Mouse (Mus musculus) spleen, adult 2 months (tissue): Measurements from ENCODE around the gene Kctd20.

Experiments
- CTCF ChIP-seq: fragments of 200-500 bp; IDR thresholded peaks from 2 replicates; pipeline ENCODE4 v1.5.1; 2011; ENCODE audit warnings: mild to moderate bottlenecking, inconsistent platforms; ENCODE audit not compliant: insufficient read depth, insufficient read length, insufficient replicate concordance; ENCODE audit errors: extremely low read depth
- POLR2A ChIP-seq: fragments of 200-500 bp; IDR thresholded peaks from 2 replicates; pipeline ENCODE4 v1.6.1; 2011; ENCODE audit warnings: low read depth, low read length, inconsistent platforms

- TF ChIP-seq CTCF: no peak
- no peak for TF ChIP-seq POLR2A
These were observed 10.8 kb upstream of the Kctd20 start for GRCm38 (mm10) chr17:28940776-28941555.
